Mouse (Mus musculus) hindbrain, embryonic 15.5 days (tissue): ENCODE results near the gene Lbx2. TPM values are rescaled to one million over a fixed set of nuclear protein-coding genes. Genes with fewer than 3 reads are reported as not detected.

Experiments used
- ATAC-seq: fragments of 200-750 bp; cut with Nextera tagmentation; 2 replicates; pipeline ENCODE4 v1.8.0; 2017; ENCODE audit warnings: low read depth, moderate number of reproducible peaks, moderate TSS enrichment; ENCODE audit not compliant: low FRiP score
- H3K27ac ChIP-seq: fragments of 300-500 bp; sonication (generic); replicated peaks from 2 replicates; pipeline ENCODE4 v1.5.1; 2015; ENCODE audit warnings: mild to moderate bottlenecking, inconsistent platforms
- H3K27me3 ChIP-seq: fragments of 300-500 bp; sonication (generic); 2 replicates; pipeline ENCODE4 v1.6.1; 2015; ENCODE audit warnings: control low read depth, inconsistent platforms
- H3K36me3 ChIP-seq: fragments of 300-500 bp; sonication (generic); 2 replicates; pipeline ENCODE4 v1.6.1; 2015; ENCODE audit warnings: control low read depth, inconsistent platforms
- H3K4me1 ChIP-seq: fragments of 300-500 bp; sonication (generic); replicated peaks from 2 replicates; pipeline ENCODE4 v1.6.1; 2015; ENCODE audit warnings: control low read depth, inconsistent platforms
- H3K4me2 ChIP-seq: fragments of 300-500 bp; sonication (generic); 2 replicates; pipeline ENCODE4 v1.6.1; 2015; ENCODE audit warnings: moderate library complexity, mild to moderate bottlenecking, inconsistent platforms
- H3K4me3 ChIP-seq: fragments of 300-500 bp; sonication (generic); 2 replicates; pipeline ENCODE4 v1.5.1; 2015; ENCODE audit warnings: mild to moderate bottlenecking, inconsistent platforms
- H3K9ac ChIP-seq: fragments of 300-500 bp; sonication (generic); 2 replicates; pipeline ENCODE4 v1.6.1; 2015; ENCODE audit warnings: inconsistent platforms
- H3K9me3 ChIP-seq: fragments of 300-500 bp; sonication (generic); 2 replicates; pipeline ENCODE4 v1.6.1; 2016; ENCODE audit warnings: control low read depth, inconsistent platforms
- WGBS: fragments of 180-500 bp; shearing (Covaris S2); methylation state at CpG from one replicate; pipeline ENCODE4 v1.1.7; 2015; 5-methylcytosine and 5-hydroxymethylcytosine counted together
- polyA plus RNA-seq: library from polyadenylated mRNA; unstranded; fragments of >200 nt; fragmentation: Nextera tagmentation; extraction: Ambion mirVana; gene quantifications from 2 replicates; pipeline ENCODE4 v1.2.1, GENCODE M21; 2015

Gene Lbx2
- polyA plus RNA-seq, 1 experiment from 2014 or later = not detected

DNA sequence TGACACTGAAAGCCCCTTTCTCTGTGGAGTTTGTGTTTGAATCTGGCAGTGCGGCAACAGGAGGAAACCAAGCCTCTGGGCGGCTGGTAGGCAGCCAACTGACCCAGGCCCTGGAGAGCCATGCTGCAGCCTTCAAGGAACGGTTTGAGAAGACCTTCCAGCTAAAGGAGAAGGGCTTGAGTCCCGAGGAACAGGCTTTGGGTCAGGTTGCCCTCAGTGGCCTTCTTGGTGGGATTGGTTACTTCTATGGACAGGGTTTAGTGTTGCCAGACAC, 30.9 kb downstream of the Lbx2 start:
- Histone ChIP-seq H3K4me3 (no peak overlapping the region), H3K27ac (no peak overlapping the region), H3K9me3 (no peaks in the 10 kb centered on the region), H3K4me1 (peaks cover 52% of the 10 kb centered on the region), H3K4me2 (peak overlapping the region; percentile 95; the same call in 1 of the 2 replicates), H3K27me3 (no peaks in the 10 kb centered on the region), H3K36me3 (peaks cover 22% of the 10 kb centered on the region), H3K9ac (no peak overlapping the region)
- ATAC-seq = no peak
- WGBS = 89% methylated on average over 4 of the region's 4 CpGs

DNA sequence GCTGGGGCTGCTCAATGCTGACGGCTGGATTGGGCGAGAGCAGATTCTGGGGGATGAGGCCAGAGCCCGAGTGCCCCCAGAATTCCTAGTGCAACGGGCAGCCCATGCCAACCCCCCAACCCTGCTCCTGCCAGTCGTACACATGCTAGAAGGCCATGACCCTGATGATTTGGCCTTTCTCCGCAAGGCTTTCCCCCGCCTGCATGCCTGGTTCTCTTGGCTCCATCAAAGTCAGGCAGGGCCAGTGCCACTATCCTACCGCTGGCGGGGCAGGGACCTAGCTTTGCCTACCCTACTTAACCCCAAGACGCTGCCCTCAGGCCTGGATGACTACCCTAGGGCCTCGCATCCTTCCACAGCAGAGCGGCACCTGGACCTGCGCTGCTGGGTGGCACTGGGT, 31.4 kb downstream of the Lbx2 start:
- H3K4me3 ChIP-seq = no peak overlapping the region
- peaks cover 58% of the 10 kb centered on the region for H3K4me1 ChIP-seq
- 91% methylated on average over 13 of the region's 13 CpGs for WGBS
- H3K9me3 ChIP-seq = no peaks in the 10 kb centered on the region
- no peak overlapping the region for H3K9ac ChIP-seq
- no peaks in the 10 kb centered on the region for H3K27me3 ChIP-seq
- H3K27ac ChIP-seq = no peak overlapping the region
- H3K36me3 ChIP-seq = peaks cover 22% of the 10 kb centered on the region
- H3K4me2 ChIP-seq = no peak overlapping the region
- ATAC-seq = no peak

DNA sequence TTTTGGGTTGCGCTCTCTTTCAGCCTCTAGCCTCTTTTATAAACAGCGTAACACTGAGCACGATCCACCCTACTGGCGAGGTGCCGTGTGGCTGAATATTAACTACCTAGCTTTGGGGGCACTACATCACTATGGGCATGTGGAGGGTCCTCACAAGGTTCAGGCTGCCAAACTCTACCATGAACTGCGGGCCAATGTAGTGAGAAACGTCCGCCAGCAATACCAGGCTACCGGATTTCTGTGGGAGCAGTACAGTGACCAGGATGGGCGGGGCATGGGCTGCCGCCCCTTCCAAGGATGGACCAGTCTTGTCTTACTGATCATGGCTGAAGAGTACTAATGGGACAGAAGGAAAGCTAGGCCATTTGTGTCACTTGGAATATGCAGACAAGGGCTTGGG, 32.2 kb downstream of the Lbx2 start:
- Histone ChIP-seq H3K4me1 (peaks cover 64% of the 10 kb centered on the region), H3K4me3 (no peak overlapping the region), H3K9ac (no peak overlapping the region), H3K9me3 (no peaks in the 10 kb centered on the region), H3K27me3 (no peaks in the 10 kb centered on the region), H3K4me2 (no peak overlapping the region), H3K36me3 (peaks cover 22% of the 10 kb centered on the region), H3K27ac (no peak overlapping the region)
- no peak for ATAC-seq
- WGBS = 78% methylated on average over 11 of the region's 11 CpGs

DNA sequence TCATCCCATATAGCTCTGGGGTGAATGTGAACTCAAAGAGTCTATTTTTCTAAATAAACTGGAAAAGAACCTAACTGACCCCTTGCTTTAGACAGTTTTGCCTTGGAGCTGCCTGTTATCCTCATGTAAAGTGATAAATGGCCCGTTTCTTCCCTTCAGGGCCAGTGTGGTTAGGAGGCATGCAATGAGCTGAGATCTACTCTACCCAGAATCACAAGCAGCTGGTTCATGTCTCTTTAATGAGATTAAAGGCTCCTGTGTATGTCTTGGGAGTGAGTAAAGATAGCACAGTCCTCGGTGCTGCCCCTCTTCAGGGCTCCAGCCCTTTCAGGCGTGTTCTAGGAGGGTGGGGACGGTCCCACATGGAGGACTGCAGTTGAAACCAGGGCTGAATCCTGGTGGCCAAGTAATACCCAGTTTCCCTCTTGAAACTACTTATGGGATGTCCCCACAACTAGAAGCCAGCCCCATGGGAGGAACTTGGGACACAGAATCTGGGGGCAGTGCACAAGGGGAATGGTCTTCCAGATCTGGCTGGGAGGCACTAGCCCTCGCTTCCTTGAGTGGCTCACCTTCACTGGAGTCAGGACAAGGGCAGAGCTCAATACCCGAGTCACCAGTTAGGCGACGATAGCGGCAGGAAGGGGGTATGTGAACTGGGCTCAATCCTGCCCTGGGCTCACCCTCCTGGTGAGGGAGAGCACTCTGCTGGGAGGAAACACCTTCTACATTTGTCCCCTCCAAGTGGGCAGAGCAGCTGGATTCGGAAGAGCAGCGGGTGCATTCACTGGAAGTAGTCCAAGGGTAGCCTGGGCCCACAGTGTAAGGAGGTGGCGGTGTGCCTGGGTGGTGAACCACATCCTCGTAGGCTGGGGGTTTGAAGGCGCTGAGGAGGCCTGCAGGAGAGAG, 32.9 kb downstream of the Lbx2 start:
- H3K27ac ChIP-seq = no peak overlapping the region
- WGBS = 87% methylated on average over 14 of the region's 14 CpGs
- H3K9ac ChIP-seq = no peak overlapping the region
- no peak for ATAC-seq
- H3K9me3 ChIP-seq = no peaks in the 10 kb centered on the region
- H3K4me1 ChIP-seq = peaks cover 68% of the 10 kb centered on the region
- peaks cover 22% of the 10 kb centered on the region for H3K36me3 ChIP-seq
- peak overlapping the region; percentile 99 for H3K4me2 ChIP-seq
- H3K4me3 ChIP-seq = no peak overlapping the region; the same call in 1 of the 2 replicates
- no peaks in the 10 kb centered on the region for H3K27me3 ChIP-seq

DNA sequence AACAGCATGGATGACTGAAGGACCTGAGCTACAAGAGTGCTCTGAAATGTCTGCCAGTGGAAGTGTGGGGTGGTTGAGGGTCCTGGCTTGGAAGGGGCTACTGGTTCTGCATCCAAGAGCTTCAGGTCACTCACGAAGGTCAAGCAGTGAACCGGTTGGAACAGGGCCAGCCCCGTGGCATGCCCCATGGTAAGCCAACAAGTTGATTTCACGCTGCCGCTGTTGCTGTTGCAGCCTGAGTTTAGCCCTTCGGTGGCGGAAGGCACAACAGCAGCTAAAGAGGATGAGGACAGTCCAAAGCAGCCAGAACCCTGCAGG, 33.5 kb downstream of the Lbx2 start:
- H3K4me1 ChIP-seq = peaks cover 69% of the 10 kb centered on the region
- H3K27me3 ChIP-seq = no peaks in the 10 kb centered on the region
- peaks cover 22% of the 10 kb centered on the region for H3K36me3 ChIP-seq
- peak overlapping the region; percentile 99 for H3K4me2 ChIP-seq
- H3K9me3 ChIP-seq = no peaks in the 10 kb centered on the region
- H3K4me3 ChIP-seq = peak overlapping the region; percentile 65
- no peak overlapping the region for H3K27ac ChIP-seq
- peak overlapping the region; percentile 70; the same call in 1 of the 2 replicates for H3K9ac ChIP-seq
- 51% methylated on average over 7 of the region's 7 CpGs for WGBS
- no peak for ATAC-seq

DNA sequence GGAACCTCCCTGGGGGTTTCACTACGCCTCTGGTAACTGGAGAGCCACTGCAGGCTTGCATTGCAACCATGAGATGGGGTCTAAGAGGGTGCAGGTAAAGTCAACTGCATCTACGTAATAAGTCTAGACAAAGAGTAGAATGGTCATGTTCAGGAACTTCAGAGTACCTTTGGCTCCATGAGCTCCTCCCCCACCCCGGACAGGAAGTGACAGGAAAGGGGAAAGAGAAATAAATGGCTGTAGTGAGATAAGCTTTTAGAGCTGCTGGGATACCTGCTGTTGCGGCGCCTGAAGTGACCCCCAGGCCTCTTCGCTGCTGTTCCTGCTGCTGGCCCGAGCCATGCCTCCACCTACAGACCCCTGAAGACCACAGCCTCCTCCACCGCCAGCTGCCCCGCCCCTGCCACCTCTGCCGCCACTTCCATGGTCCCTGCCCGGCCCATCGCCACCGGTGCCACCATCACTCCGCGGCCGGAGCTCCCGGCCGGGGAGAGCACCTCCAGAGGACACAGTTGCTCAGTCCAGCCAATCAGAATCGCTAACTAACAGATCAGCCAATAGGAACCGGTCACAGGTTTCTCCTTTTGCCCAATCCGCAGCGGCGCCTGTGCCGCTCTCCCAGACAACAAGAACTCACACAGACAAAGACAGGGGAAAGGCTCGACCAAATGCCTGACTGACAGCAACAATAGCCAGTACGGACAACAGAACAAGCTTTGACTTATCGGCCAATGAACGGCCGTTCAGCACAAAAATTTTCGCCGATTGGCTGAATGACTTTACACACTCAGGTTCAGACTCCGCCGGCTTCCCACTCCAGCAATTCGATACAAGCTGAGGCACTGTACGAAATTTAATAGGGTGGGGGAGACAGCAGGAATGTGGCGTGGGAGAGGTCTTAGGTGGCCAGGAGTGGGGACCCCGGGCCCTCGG, 35.0 kb downstream of the Lbx2 start, which contains the start of gene Wbp1:
Gene Wbp1, minus strand, starts transcription at position 630 of the 933 bp plus-strand sequence.
- Histone ChIP-seq H3K4me3 (peak within 1 kb of the TSS; percentile 65), H3K36me3 (peaks cover 22% of the 10 kb centered on the region), H3K27ac (peak within 1 kb of the TSS; percentile 95), H3K9me3 (no peaks in the 10 kb centered on the region), H3K4me1 (peaks cover 68% of the 10 kb centered on the region), H3K27me3 (no peaks in the 10 kb centered on the region), H3K9ac (peak within 1 kb of the TSS; percentile 76), H3K4me2 (peak within 1 kb of the TSS; percentile 99)
- peak; percentile 96 for ATAC-seq
- WGBS = under 1% methylated on average over 38 of the region's 38 CpGs

DNA sequence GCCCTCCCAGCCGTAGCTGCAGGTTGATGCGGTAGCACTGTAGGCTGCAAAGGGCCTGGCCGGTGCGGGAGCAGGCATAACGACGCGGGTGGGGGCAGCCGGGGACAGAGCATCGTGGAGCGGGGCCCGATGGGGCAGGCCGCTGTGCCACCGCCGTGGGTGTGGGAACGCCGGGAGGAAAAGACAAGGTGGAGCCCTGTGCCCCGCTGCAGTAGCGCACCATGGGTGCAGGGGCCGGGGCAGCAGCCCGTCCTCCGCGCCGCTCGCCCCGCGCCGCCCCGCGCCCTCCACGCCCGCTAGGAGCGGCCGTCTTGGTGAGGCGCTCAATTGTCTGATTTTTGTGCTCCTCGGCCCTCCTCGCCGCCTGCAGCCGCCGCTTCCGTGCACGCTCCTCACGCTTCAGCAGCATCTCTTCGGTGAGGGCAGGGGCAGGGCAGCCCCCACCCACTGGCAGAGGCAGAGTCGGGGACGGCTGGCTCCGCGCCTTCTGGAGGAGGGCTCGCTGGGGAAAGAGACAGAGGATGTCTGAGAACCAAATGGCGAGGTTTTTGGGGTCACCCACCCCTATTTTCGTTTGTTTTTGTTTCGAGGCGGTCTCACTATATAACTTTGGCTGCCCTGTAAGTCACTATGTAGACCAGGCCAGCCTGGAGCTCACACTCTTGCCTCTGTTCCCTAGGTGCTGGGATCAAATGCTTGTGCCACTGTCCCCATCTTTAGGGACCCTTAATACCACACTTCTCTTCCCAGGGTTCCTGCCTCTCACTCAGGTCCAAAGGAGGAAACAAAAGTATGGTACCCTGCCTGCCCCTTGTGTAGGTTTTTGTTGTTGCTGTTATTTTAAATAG, 35.9 kb downstream of the Lbx2 start:
- peaks cover 20% of the 10 kb centered on the region for H3K36me3 ChIP-seq
- H3K27me3 ChIP-seq = no peaks in the 10 kb centered on the region
- H3K4me1 ChIP-seq = peaks cover 59% of the 10 kb centered on the region
- H3K4me2 ChIP-seq = peak overlapping the region; percentile 99
- H3K9me3 ChIP-seq = no peaks in the 10 kb centered on the region
- peak overlapping the region; percentile 95 for H3K27ac ChIP-seq
- peak overlapping the region; percentile 76 for H3K9ac ChIP-seq
- WGBS = 2% methylated on average over 38 of the region's 52 CpGs
- ATAC-seq = peak; percentile 2; the same call in 1 of the 2 replicates
- H3K4me3 ChIP-seq = peak overlapping the region; percentile 65

DNA sequence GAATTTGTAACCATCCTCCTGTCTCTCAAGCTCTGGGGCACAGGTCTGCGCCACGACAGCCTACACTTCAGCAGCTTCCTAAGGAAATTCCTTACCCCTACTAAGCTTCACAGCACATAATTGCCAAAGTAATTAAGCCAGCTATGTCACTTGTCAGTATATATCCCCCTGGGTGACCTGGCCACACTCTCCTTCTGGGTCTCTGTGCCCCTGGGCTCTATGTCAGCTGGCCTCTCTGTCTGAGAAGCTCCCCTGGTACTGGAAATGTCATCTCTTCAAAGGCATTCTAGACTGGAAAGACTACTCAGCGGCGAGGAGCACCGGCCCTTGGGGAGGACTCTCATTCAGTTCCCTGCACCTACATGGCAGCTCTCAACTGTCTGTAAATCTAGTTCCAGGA, 36.8 kb downstream of the Lbx2 start:
- peak overlapping the region; percentile 99 for H3K4me2 ChIP-seq
- H3K4me1 ChIP-seq = peaks cover 56% of the 10 kb centered on the region
- peaks cover 11% of the 10 kb centered on the region for H3K36me3 ChIP-seq
- no peak overlapping the region for H3K27ac ChIP-seq
- 56% methylated on average over 5 of the region's 5 CpGs for WGBS
- H3K4me3 ChIP-seq = peak overlapping the region; percentile 65; the same call in 1 of the 2 replicates
- no peaks in the 10 kb centered on the region for H3K27me3 ChIP-seq
- ATAC-seq = no peak
- no peak overlapping the region for H3K9ac ChIP-seq
- H3K9me3 ChIP-seq = no peaks in the 10 kb centered on the region

DNA sequence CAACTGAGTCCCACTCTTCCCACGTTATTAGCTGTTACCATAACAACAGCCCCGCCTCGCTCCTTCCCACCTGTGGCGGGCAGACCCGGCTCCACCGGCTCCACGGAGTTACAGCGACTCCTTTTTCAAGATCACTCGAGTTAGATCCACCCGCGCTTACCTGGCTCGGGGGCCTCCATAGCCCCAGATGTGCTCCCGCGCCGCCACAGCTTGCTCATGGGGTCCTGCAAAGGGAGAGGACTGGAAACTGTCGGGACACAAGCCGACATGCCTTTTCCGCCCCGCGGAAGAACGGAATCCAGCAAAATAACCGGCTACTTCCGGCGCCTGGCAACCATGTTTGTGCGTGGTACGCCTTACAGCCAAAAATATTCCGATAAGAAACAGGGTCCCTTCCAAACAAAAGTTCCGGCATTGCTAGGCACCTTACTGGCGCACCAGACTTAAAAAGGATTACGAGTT, 38.7 kb downstream of the Lbx2 start:
- under 1% methylated on average over 30 of the region's 30 CpGs for WGBS

DNA sequence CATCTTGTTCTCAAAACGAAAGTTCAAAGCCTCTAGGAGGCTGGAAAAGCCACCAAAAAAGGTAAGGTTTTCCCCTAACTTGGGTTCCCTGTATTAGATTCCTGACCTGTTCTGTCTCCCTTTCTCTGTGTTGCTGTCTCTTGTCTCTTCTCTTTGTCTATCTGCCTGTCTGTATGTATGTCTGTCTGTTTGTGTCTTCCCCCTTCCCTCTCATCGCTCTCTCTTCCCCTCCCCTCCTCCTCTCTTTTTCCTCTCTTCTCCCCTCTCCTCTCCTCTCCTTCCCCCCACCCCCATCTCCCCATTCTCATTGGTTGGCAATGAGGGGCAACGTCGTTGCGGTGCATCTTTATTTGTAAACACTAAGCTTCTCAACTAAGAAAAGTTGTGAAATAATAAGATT, 39.2 kb downstream of the Lbx2 start, which contains the start of gene Ino80b:
Gene Ino80b, minus strand, starts transcription at position 101 of the 400 bp plus-strand sequence.
- 19% methylated on average over 5 of the region's 5 CpGs for WGBS
- Histone ChIP-seq H3K4me1 (peaks cover 37% of the 10 kb centered on the region), H3K9me3 (no peaks in the 10 kb centered on the region), H3K4me3 (peak within 1 kb of the TSS; percentile 81), H3K27me3 (no peaks in the 10 kb centered on the region), H3K36me3 (no peaks in the 10 kb centered on the region), H3K9ac (peak within 1 kb of the TSS; percentile 65), H3K4me2 (peak within 1 kb of the TSS; percentile 96), H3K27ac (peak within 1 kb of the TSS; percentile 71)
- no peak for ATAC-seq

More for the DNA sequence above, 38.7 kb downstream of the Lbx2 start:
- peak overlapping the region; percentile 71 for H3K27ac ChIP-seq
- H3K9me3 ChIP-seq = no peaks in the 10 kb centered on the region
- H3K4me3 ChIP-seq = peak overlapping the region; percentile 81
- H3K4me1 ChIP-seq = peaks cover 41% of the 10 kb centered on the region
- ATAC-seq = peak; percentile 4; the same call in 1 of the 2 replicates
- peak overlapping the region; percentile 96 for H3K4me2 ChIP-seq
- H3K9ac ChIP-seq = peak overlapping the region; percentile 65
- H3K27me3 ChIP-seq = no peaks in the 10 kb centered on the region
- no peaks in the 10 kb centered on the region for H3K36me3 ChIP-seq

DNA sequence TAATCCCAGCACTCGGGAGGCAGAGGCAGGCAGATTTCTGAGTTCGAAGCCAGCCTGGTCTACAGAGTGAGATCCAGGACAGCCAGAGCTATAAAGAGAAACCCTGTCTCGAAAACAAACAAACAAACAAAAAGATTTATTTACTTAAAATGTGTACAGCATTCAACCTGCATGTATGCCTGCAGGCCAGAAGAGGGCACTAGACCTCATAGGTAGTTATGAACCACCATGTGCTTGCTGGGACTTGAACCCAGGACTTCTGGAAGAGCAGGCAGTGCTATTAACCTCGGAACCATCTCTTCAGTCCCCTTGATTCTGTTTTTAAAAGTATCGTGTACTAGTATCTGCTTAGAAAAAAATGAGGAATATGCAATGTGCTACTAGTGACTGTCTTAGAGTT, 41.3 kb downstream of the Lbx2 start:
- no peak overlapping the region for H3K9ac ChIP-seq
- no peak for ATAC-seq
- no peaks in the 10 kb centered on the region for H3K9me3 ChIP-seq
- H3K4me1 ChIP-seq = peaks cover 24% of the 10 kb centered on the region
- no peaks in the 10 kb centered on the region for H3K36me3 ChIP-seq
- no peak overlapping the region for H3K27ac ChIP-seq
- WGBS = 98% methylated on average over 5 of the region's 5 CpGs
- no peak overlapping the region for H3K4me3 ChIP-seq
- no peak overlapping the region for H3K4me2 ChIP-seq
- H3K27me3 ChIP-seq = no peaks in the 10 kb centered on the region
